Mouse (Mus musculus) adrenal gland, postnatal 14 days (tissue): ENCODE data around the gene Aif1. TPM values are rescaled to one million over a fixed set of nuclear protein-coding genes. Genes with fewer than 3 reads are reported as not detected.

Experiments used
- DNase-seq: peaks from one replicate; pipeline ENCODE4 v3.0.0; 2021; ENCODE audit warnings: mixed read lengths
- total RNA-seq: library from RNA; stranded (reverse); gene quantifications from 2 replicates; pipeline ENCODE4 v1.2.3, GENCODE M21; 2021

Aif1 gene
- total RNA-seq, 1 experiment from 2014 or later, result 3.3 TPM

DNA sequence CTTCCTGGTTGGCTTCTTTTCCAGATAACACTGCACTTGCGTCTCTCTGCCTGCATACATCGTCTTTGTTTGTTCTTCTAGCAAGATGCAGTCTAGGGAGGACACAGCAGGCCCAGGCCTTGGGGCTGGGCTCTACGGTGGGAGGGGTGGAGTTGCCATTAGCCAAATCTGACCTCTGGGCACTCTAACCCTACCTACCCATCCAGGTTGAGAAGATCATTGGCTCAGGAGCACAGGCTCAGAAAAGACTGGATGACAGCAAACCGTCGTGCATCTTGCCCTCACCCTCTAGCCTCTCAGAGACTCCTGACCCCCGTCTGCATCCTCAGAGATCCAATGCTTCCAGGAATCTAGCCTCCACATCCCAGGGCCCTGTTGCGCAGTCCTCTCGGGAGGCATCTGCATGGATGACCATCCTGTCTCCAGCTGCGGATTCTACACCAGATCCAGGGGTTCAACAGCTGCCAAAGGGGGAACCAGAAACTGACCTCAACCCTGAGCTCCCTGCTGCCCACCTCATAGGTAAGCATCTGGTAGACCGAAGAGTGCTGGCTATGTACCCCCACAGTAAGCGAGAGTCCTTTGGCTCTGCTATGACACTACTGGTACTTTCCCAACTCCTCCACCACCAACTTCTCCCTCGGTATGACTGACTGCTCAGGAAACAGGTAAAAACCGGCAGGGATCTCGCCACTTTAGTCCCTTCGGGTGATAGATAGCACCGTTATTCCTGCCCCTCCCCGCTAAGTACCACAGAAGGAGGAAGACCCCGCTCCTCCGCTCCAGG is 19.2 kb upstream of the Aif1 start:
- DNase-seq, result no peak

GRCm38 (mm10) chr17:35193881-35194843 is 18.3 kb upstream of the Aif1 start, which contains the start of gene Ltb:
Gene Ltb (plus strand): TSS chr17:35194439.
- peak; percentile 72 for DNase-seq

GRCm38 (mm10) chr17:35192924-35193323 is 17.1 kb upstream of the Aif1 start:
- peak; percentile 53 for DNase-seq

DNA sequence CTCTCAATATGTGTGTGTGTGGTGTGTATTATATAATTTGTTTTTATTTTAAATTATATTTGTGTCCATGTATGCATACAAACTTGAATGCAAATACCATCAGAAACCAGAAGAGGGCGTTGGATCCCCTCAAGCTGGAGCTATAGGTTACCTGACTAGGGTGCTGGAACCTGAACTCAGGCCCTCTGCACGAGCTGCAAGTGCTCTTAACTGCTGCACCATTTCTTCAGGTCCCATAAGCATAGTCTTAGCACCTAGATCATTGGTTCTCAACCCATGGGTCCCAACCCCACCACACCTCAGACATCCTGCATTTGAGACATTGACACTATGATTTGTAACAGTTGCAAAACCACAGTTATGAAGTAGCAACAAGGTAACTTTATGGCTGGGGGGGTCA is 15.9 kb upstream of the Aif1 start:
- no peak for DNase-seq

DNA sequence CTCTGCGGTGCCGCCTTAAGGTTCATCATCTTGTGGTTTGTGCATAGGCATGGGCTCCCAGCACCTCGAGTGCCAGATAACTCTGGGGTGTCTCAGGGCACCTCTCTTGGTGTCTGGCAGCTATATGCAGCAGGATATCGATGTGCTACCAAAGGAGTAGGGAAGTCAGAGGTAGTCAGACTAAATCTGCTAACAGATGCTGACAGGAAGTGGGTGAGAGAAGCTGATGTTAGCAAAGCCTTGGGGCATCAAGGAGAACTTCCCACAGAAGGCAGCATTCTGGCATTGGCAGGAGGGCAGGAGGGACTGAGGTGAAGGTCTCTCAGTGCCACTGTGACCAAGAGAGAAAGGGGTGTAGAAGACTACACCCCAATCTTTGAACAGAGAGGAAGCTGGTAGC is 14.2 kb upstream of the Aif1 start:
- DNase-seq, result no peak

- DNase-seq, result no peak
These were observed 13.3 kb upstream of the Aif1 start for GRCm38 (mm10) chr17:35189186-35189585.

DNA sequence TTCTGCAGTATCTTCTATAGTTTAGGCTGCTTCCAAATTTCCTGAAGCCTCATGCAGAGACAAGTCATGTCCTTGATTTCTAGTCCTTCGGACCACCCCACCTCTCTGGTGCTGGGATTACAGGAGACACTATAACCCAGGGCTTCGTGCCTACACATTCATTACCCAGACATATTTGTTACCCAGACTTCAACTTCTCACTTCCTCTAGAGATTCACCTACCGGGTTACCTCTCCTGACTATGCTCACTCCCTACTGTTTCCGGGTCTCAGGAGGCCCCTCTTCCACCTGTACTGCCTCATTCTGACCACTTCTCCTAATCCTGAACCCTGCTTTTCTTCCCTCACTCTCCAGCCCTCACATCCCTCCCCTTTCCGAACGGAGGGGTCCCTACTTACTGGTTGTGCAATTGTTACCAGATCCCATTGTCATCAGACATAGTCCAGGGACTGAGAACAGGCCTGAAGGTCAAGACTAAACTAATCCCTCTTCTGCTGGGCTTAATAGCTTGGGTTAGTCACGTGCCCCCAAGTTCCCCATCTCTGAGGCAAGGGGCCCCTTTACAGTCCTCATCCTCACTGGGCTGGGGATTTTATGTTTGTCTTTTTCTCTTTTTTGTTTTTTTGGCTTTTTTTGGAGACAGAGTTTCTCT is 12.2 kb upstream of the Aif1 start, which contains the start of gene Lst1:
TSS of gene Lst1 (minus strand) at position 481 of the 652 bp plus-strand sequence.
- no peak for DNase-seq

- no peak for DNase-seq
These were observed 11.5 kb upstream of the Aif1 start for GRCm38 (mm10) chr17:35187345-35187744.

DNA sequence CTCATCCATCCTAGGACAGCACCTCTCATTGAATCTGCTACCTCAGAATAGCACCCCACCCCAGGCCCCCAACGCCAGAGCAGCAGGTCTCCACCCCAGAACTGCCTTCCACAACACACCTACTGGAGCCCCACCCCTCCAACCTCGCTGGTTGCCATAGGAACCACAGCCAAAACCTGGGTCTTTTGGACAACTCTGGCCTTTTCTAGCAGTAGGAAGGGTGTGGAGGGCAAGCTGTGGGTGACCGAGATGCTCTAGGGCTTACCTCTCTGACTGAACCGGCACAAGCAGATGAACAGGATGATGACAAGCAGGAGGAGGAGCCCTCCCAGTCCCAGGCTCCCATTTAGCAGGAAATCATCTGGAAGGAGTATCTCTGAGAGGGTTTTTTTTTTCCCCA is 10.8 kb upstream of the Aif1 start:
- peak; percentile 57 for DNase-seq

GRCm38 (mm10) chr17:35185639-35186611 is 10.1 kb upstream of the Aif1 start:
- peak; percentile 87 for DNase-seq

GRCm38 (mm10) chr17:35180093-35180492 is 4.2 kb upstream of the Aif1 start:
- DNase-seq, result no peak

GRCm38 (mm10) chr17:35178528-35178927 is 2.7 kb upstream of the Aif1 start:
- DNase-seq, result peak; percentile 90

GRCm38 (mm10) chr17:35175382-35175781 is 486 bp downstream of the Aif1 start:
- DNase-seq, result no peak

DNA sequence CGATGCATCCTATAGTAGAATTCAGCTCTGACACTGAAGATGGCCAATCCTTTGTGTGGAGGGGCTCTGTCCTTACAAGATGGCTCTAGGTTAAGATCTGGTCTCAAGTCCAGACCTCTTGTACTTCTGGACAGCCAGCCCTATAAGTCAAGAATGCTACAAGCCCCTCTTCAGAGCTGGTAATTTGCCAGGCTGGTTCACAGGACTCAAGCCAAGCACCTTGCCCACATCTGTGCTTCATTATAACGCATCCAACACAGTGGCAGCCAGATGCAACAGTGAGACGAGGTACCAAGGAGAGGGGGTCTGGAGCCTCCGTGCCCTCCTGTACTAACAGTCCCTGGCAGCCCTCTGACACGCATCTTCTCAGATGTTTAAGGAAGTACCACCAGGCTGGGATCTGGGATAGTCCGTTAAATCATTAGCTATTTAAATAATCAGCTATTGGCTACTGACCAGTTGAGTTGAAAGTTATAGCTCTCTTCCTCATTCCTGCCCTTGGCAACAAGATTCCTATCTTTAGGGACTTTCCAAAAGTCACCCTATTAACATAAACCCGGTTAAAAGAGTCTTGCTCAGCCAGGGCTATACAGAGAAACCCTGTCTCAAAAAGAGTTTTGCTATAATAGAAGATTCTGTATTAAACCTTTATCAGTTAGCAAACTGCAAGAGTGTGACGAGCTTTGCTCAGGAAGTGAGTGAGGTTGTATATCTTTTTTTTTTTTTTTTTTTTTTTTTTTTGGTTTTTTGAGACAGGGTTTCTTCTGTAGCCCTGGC is 1.5 kb downstream of the Aif1 start:
- DNase-seq, result no peak

DNA sequence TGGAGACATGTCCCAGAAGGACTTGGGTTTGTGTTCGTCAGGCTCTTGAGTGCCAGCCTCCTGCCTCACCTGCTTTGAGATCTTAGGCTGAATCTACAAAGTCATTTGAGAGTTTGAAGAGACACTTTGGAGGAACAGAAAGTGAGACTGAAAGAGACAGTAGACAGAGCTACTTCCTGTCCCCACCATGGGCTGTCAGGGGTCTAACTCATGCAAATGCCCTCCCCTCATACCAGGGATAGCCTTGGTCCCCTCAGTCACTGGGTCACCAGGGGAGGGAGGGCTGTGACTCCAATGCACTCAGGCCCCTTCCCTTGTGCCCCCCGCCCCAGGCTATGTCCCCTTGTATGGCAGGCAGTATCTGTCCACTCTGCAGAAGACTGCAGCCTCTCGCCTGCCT is 2.5 kb downstream of the Aif1 start:
- no peak for DNase-seq

- no peak for DNase-seq
These were observed 3.2 kb downstream of the Aif1 start for GRCm38 (mm10) chr17:35172445-35173234.

GRCm38 (mm10) chr17:35168541-35169207 is 7.2 kb downstream of the Aif1 start:
- no peak for DNase-seq

GRCm38 (mm10) chr17:35167794-35168193 is 8.1 kb downstream of the Aif1 start:
- DNase-seq, result no peak
